Mouse (Mus musculus): ENCODE results near the gene Naa40. TPM values are rescaled to one million over a fixed set of nuclear protein-coding genes. Genes with fewer than 3 reads are reported as not detected.

The Naa40 gene
- 68.7 and 70.7 TPM in 2 replicates for polyA plus RNA-seq (2012; rRNA removed)

GRCm38 (mm10) chr19:7240782-7241690 lies at the start of gene Naa40:
Gene Naa40, minus strand, starts transcription at chr19:7241183.

GRCm38 (mm10) chr19:7267091-7267741 lies 26.2 kb upstream of the Naa40 start, which contains the start of gene Rcor2:
Gene Rcor2, plus strand, starts transcription at chr19:7267325.

GRCm38 (mm10) chr19:7217162-7217925 lies 23.6 kb downstream of the Naa40 start, which contains the start of gene Cox8a:
Gene Cox8a, minus strand, starts transcription at chr19:7217616.

GRCm38 (mm10) chr19:7205753-7206736 lies 34.9 kb downstream of the Naa40 start, which contains the start of gene Otub1:
Gene Otub1, minus strand, starts transcription at chr19:7206316.

Other genes with a start within 250 kb of the Naa40 start
- 30.4 and 31.6 TPM in 2 replicates for gene Dnajc4, start 248.6 kb downstream of the Naa40 start, polyA plus RNA-seq (2012; rRNA removed)
- 16.0 and 16.1 TPM in 2 replicates for gene Nudt22, start 245.1 kb downstream of the Naa40 start, polyA plus RNA-seq (2012; rRNA removed)
- gene Trpt1, start 245.1 kb downstream of the Naa40 start, polyA plus RNA-seq (2012; rRNA removed), result 16.4 and 18.5 TPM in 2 replicates
- 5.4 and 5.5 TPM in 2 replicates for gene Fermt3, start 221.7 kb downstream of the Naa40 start, polyA plus RNA-seq (2012; rRNA removed)
- 177 and 196 TPM in 2 replicates for gene Stip1, start 201.2 kb downstream of the Naa40 start, polyA plus RNA-seq (2012; rRNA removed)
- gene Macrod1, start 184.4 kb downstream of the Naa40 start, polyA plus RNA-seq (2012; rRNA removed), result 5.6 and 9.3 TPM in 2 replicates
- gene Flrt1, start 135.5 kb downstream of the Naa40 start, polyA plus RNA-seq (2012; rRNA removed), result 3.0 and 3.3 TPM in 2 replicates
- 162 and 172 TPM in 2 replicates for gene Otub1, start 34.9 kb downstream of the Naa40 start, polyA plus RNA-seq (2012; rRNA removed)
- 562 and 588 TPM in 2 replicates for gene Cox8a, start 23.6 kb downstream of the Naa40 start, polyA plus RNA-seq (2012; rRNA removed)
- gene Rcor2, start 26.1 kb upstream of the Naa40 start, polyA plus RNA-seq (2012; rRNA removed), result 148 and 215 TPM in 2 replicates
- 65.3 and 69.7 TPM in 2 replicates for gene Mark2, start 100.7 kb upstream of the Naa40 start, polyA plus RNA-seq (2012; rRNA removed)
- gene Spindoc, start 141.8 kb upstream of the Naa40 start, polyA plus RNA-seq (2012; rRNA removed), result 38.2 and 39.4 TPM in 2 replicates
- 140 and 156 TPM in 2 replicates for gene 2700081O15Rik, start 176.4 kb upstream of the Naa40 start, polyA plus RNA-seq (2012; rRNA removed)
- gene Rtn3, start 242.1 kb upstream of the Naa40 start, polyA plus RNA-seq (2012; rRNA removed), result 374 and 377 TPM in 2 replicates